Mouse (Mus musculus): ENCODE data around the gene Nanp. TPM values are rescaled to one million over a fixed set of nuclear protein-coding genes. Genes with fewer than 3 reads are reported as not detected.

Nanp gene
- 38.6 and 40.8 TPM in 2 replicates for polyA plus RNA-seq (2016; fragmentation: Nextera tagmentation; extraction: Ambion mirVana)

GRCm38 (mm10) chr2:151039232-151039695, at the start of gene Nanp, which contains the start of gene Ninl:
Gene Nanp, minus strand, starts transcription at chr2:151039398.
Gene Ninl, minus strand, starts transcription at chr2:151039382.
- 3% methylated on average over 34 of the region's 34 CpGs for WGBS
- H3K27ac ChIP-seq (replicated peaks), result peak within 1 kb of the TSS; percentile 61

GRCm38 (mm10) chr2:151056637-151057036, 17.4 kb upstream of the Nanp start:
- 0 out of 2 replicates have a peak, but pooled peaks cover 7% of the 10 kb centered on the region for H3K9me3 ChIP-seq
- no peaks in the 10 kb centered on the region for H3K4me1 ChIP-seq
- H3K9ac ChIP-seq (replicated peaks), result no peak overlapping the region
- no peaks in the 10 kb centered on the region for H3K27me3 ChIP-seq
- no peak overlapping the region for H3K27ac ChIP-seq (replicated peaks)
- H3K4me3 ChIP-seq, result no peak overlapping the region
- WGBS, result 73% methylated on average over 1 of the region's 1 CpGs
- ATAC-seq (ENCODE audit: low FRiP score, low read depth), result no peak
- no peak overlapping the region for H3K4me2 ChIP-seq (replicated peaks)
- no peaks in the 10 kb centered on the region for H3K36me3 ChIP-seq

More at GRCm38 (mm10) chr2:151039232-151039695, at the start of gene Nanp, which contains the start of gene Ninl:
- ATAC-seq (ENCODE audit: low FRiP score, low read depth), result peak; percentile 98
- no peaks in the 10 kb centered on the region for H3K9me3 ChIP-seq
- H3K36me3 ChIP-seq, result no peaks in the 10 kb centered on the region
- H3K4me1 ChIP-seq, result peaks cover 16% of the 10 kb centered on the region
- peak within 1 kb of the TSS; percentile 70 for H3K4me3 ChIP-seq
- H3K4me2 ChIP-seq (replicated peaks), result peak within 1 kb of the TSS; percentile 63
- no peaks in the 10 kb centered on the region for H3K27me3 ChIP-seq
- H3K9ac ChIP-seq (replicated peaks), result peak within 1 kb of the TSS; percentile 88

DNA sequence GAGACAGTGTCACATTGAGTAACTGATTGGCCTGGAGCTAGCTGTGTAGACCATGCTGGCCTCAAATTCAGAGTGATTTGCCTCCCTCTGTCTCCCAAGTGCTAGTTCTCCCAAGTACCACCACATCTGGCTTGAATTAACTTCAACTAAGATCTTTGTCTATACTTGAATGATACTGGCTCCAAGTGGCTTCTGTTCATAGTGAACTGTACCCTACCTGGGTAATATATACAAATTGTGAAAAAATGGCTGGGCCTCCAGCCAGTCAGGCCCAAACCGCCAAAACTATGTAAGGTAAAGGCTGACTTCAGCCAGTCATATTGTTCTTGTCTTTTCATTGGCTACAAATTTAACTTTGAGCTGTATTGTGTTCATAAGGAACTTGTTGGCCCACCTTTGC, 1.2 kb upstream of the Nanp start:
- H3K9me3 ChIP-seq, result no peaks in the 10 kb centered on the region
- H3K9ac ChIP-seq (replicated peaks), result no peak overlapping the region
- ATAC-seq (ENCODE audit: low FRiP score, low read depth), result no peak
- H3K27ac ChIP-seq (replicated peaks), result no peak overlapping the region
- H3K4me1 ChIP-seq, result peaks cover 16% of the 10 kb centered on the region
- no peaks in the 10 kb centered on the region for H3K27me3 ChIP-seq
- H3K4me2 ChIP-seq (replicated peaks), result no peak overlapping the region
- 77% methylated on average over 1 of the region's 1 CpGs for WGBS
- H3K36me3 ChIP-seq, result no peaks in the 10 kb centered on the region
- H3K4me3 ChIP-seq, result no peak overlapping the region

DNA sequence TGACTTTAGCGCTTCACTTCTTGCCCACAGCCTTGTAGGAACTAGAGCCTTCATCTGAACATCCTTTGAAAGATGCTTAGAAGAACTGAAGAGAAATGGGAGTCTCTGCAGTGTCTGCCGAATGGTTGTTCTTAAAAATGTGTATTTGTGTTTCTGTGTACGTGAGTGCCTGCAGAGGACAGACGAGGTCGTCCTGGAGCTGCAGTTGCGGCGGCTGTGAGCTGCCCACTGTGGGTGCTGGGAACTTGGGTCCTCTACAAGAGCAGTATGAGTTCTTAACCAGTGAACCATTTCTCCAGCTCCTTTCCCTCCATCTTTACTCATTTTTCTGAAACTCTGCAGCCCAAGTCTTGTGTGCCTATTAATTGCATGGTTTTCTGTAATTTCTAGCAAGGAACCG, 528 bp upstream of the Nanp start:
- Histone ChIP-seq H3K4me2 (replicated peaks) (peak overlapping the region; percentile 63), H3K36me3 (no peaks in the 10 kb centered on the region), H3K27ac (replicated peaks) (0 out of 2 replicates have a peak overlapping the region, but pooled peaks have one; percentile 61), H3K27me3 (no peaks in the 10 kb centered on the region), H3K4me1 (peaks cover 16% of the 10 kb centered on the region), H3K9me3 (no peaks in the 10 kb centered on the region), H3K4me3 (peak overlapping the region; percentile 70), H3K9ac (replicated peaks) (peak overlapping the region; percentile 63)
- ATAC-seq (ENCODE audit: low FRiP score, low read depth), result peak; percentile 21
- WGBS, result 51% methylated on average over 8 of the region's 8 CpGs

GRCm38 (mm10) chr2:151038811-151039222, 381 bp downstream of the Nanp start:
- Histone ChIP-seq H3K4me2 (replicated peaks) (peak overlapping the region; percentile 63), H3K27ac (replicated peaks) (peak overlapping the region; percentile 50), H3K36me3 (no peaks in the 10 kb centered on the region), H3K4me1 (peaks cover 16% of the 10 kb centered on the region), H3K27me3 (no peaks in the 10 kb centered on the region), H3K9ac (replicated peaks) (peak overlapping the region; percentile 88), H3K9me3 (no peaks in the 10 kb centered on the region), H3K4me3 (peak overlapping the region; percentile 70)
- WGBS, result 0% methylated on average over 30 of the region's 30 CpGs
- no peak for ATAC-seq (ENCODE audit: low FRiP score, low read depth)

DNA sequence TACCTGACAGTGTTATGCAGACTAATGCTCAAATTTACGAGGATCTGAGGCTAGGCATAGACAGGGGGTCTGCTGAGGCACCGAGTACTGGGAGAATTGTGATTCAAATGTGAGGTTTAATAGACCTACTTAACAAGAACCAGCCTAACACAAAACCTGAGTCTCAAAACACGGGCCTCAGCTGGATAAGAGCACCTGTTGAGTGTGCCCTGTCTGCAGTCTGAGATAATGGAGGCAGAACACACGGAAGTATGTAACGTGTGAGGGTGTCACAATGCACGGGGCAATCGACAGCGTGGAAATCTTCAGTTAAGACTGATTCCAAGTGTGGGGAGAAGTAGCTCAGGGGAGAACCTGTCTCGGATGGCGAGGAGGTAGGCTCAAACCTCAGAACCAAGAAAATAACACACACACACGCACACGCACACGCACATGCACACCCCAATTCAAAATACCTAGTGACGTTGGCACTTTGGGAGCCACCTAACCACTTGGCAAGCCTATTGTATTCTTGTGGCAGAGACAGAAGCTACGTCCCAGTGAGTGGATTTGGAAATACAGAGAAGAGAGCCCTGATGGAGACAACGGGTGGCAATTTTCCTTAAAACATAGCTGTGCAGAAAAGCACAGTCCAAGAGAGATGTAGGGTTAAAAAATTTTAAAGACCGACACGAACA, 1.2 kb downstream of the Nanp start:
- no peaks in the 10 kb centered on the region for H3K9me3 ChIP-seq
- H3K9ac ChIP-seq (replicated peaks), result peak overlapping the region; percentile 88
- H3K4me2 ChIP-seq (replicated peaks), result peak overlapping the region; percentile 63
- 69% methylated on average over 18 of the region's 18 CpGs for WGBS
- H3K27ac ChIP-seq (replicated peaks), result no peak overlapping the region
- ATAC-seq (ENCODE audit: low FRiP score, low read depth), result no peak
- peaks cover 16% of the 10 kb centered on the region for H3K4me1 ChIP-seq
- H3K4me3 ChIP-seq, result peak overlapping the region; percentile 70
- no peaks in the 10 kb centered on the region for H3K36me3 ChIP-seq
- no peaks in the 10 kb centered on the region for H3K27me3 ChIP-seq

DNA sequence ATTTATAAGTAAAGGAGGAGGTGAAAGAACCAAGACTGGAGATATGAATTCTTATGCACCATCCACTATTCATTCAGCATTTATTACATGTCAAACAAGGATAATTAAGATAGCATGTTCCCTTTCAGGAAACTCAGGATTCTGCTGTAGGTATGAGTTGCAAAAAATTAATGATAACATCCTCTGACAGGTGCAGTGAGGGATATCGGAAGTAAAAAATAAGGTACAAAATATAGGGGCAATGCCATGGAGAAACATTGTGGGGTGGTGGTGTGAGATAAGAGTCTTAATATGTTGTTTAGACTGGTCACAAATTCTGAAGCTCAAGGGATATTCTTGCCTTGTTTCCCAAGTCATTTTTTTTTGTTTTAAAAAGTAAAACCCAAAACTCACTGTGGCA, 1.9 kb downstream of the Nanp start:
- ATAC-seq (ENCODE audit: low FRiP score, low read depth), result no peak
- Histone ChIP-seq H3K9me3 (no peaks in the 10 kb centered on the region), H3K27ac (replicated peaks) (no peak overlapping the region), H3K27me3 (no peaks in the 10 kb centered on the region), H3K9ac (replicated peaks) (no peak overlapping the region), H3K4me3 (no peak overlapping the region), H3K4me1 (peaks cover 16% of the 10 kb centered on the region), H3K4me2 (replicated peaks) (peak overlapping the region; percentile 63; the same call in 1 of the 2 replicates), H3K36me3 (no peaks in the 10 kb centered on the region)
- WGBS, result 95% methylated on average over 1 of the region's 1 CpGs

DNA sequence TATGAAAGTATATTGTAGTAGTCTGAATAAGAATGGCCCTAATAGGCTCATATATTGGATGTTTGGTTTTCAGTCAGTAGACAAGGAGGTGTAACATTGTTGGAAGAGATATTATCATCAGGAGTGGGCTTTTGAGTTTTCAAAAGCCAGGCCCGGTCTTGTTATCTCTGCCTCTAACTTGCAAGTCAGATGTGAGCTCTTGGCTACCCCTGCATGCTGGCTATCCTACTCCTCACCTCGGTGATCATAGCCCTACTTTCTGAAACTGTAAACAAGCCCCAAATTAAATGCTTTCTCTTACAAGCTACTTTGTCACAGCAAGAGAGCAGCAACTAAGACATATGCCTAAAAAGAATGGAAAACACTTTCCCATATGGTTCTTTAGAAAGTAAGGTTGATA, 2.5 kb downstream of the Nanp start:
- Histone ChIP-seq H3K27me3 (no peaks in the 10 kb centered on the region), H3K4me2 (replicated peaks) (no peak overlapping the region), H3K36me3 (no peaks in the 10 kb centered on the region), H3K4me3 (no peak overlapping the region), H3K4me1 (peaks cover 16% of the 10 kb centered on the region), H3K27ac (replicated peaks) (no peak overlapping the region), H3K9me3 (no peaks in the 10 kb centered on the region), H3K9ac (replicated peaks) (no peak overlapping the region)
- WGBS, result 89% methylated on average over 2 of the region's 2 CpGs
- no peak for ATAC-seq (ENCODE audit: low FRiP score, low read depth)

DNA sequence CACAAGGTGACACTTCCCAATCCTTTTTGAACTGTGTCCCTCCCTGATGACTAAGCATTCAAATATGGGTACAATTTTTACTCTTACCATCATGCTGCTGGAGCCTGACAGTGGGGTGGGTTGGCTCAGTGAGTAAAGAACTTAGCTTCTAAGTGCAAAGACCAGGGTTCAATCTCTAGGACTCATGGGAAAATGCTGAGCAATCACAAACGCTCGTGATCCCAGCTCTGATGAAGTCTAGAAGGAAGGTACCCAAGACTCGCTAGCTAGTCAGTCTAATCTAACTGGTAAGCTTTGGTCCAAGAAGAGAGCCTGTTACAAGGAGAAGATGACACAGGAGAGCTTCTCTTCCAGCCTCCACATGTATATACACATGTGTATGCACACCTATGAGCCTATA, 4.8 kb downstream of the Nanp start:
- 93% methylated on average over 3 of the region's 3 CpGs for WGBS
- no peaks in the 10 kb centered on the region for H3K36me3 ChIP-seq
- no peaks in the 10 kb centered on the region for H3K9me3 ChIP-seq
- H3K4me3 ChIP-seq, result no peak overlapping the region
- no peak overlapping the region for H3K27ac ChIP-seq (replicated peaks)
- H3K27me3 ChIP-seq, result no peaks in the 10 kb centered on the region
- H3K4me1 ChIP-seq, result peaks cover 12% of the 10 kb centered on the region
- no peak for ATAC-seq (ENCODE audit: low FRiP score, low read depth)
- H3K4me2 ChIP-seq (replicated peaks), result no peak overlapping the region
- H3K9ac ChIP-seq (replicated peaks), result no peak overlapping the region

- WGBS, result 89% methylated on average over 10 of the region's 10 CpGs
- Histone ChIP-seq H3K9ac (replicated peaks) (no peak overlapping the region), H3K9me3 (no peaks in the 10 kb centered on the region), H3K27me3 (no peaks in the 10 kb centered on the region), H3K4me2 (replicated peaks) (no peak overlapping the region), H3K27ac (replicated peaks) (no peak overlapping the region), H3K4me3 (no peak overlapping the region), H3K36me3 (0 out of 2 replicates have a peak, but pooled peaks cover 1% of the 10 kb centered on the region), H3K4me1 (no peaks in the 10 kb centered on the region)
- no peak for ATAC-seq (ENCODE audit: low FRiP score, low read depth)
Measured at GRCm38 (mm10) chr2:151021158-151021557, 18.0 kb downstream of the Nanp start.

- H3K36me3 ChIP-seq, result no peaks in the 10 kb centered on the region
- no peak overlapping the region for H3K9ac ChIP-seq (replicated peaks)
- no peak overlapping the region for H3K27ac ChIP-seq (replicated peaks)
- no peak overlapping the region for H3K4me3 ChIP-seq
- no peaks in the 10 kb centered on the region for H3K27me3 ChIP-seq
- WGBS, result 77% methylated on average over 2 of the region's 2 CpGs
- no peaks in the 10 kb centered on the region for H3K9me3 ChIP-seq
- H3K4me2 ChIP-seq (replicated peaks), result no peak overlapping the region
- no peak for ATAC-seq (ENCODE audit: low FRiP score, low read depth)
- H3K4me1 ChIP-seq, result no peaks in the 10 kb centered on the region
Measured at GRCm38 (mm10) chr2:151015316-151015715, 23.9 kb downstream of the Nanp start.

DNA sequence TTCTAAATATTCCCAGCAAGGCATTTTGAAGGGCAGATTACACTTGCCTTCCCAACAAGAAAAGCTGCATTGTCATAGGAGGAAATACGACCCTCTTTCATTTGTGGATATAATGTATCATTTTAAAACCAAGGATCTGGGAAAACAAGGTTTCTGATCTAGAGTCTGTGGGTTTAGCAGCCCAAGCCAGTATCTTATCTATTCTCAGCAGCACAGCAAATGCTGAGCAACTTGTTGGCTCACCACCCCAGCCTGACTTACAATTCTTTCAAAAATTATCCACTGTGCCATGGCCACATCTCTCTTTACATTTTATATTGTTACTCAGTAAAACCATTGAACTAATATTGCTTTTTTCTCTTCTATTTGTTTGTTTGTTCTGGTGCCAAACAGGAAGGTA, 27.9 kb downstream of the Nanp start:
- H3K9ac ChIP-seq (replicated peaks), result no peak overlapping the region
- H3K4me2 ChIP-seq (replicated peaks), result no peak overlapping the region
- no peaks in the 10 kb centered on the region for H3K27me3 ChIP-seq
- H3K36me3 ChIP-seq, result no peaks in the 10 kb centered on the region
- H3K4me3 ChIP-seq, result no peak overlapping the region
- peaks cover 16% of the 10 kb centered on the region for H3K4me1 ChIP-seq
- no peaks in the 10 kb centered on the region for H3K9me3 ChIP-seq
- 71% methylated on average over 1 of the region's 1 CpGs for WGBS
- no peak for ATAC-seq (ENCODE audit: low FRiP score, low read depth)
- no peak overlapping the region for H3K27ac ChIP-seq (replicated peaks)
